Mouse (Mus musculus) lung, postnatal 14 days (tissue): ENCODE measurements around the gene Rnf169.
A peak's percentile ranks its signal among the peaks of the same experiment; 100 is the strongest.

ENCODE experiments used
- DNase-seq: peaks from one replicate; pipeline ENCODE4 v3.0.0; 2021

Rnf169 gene

DNA sequence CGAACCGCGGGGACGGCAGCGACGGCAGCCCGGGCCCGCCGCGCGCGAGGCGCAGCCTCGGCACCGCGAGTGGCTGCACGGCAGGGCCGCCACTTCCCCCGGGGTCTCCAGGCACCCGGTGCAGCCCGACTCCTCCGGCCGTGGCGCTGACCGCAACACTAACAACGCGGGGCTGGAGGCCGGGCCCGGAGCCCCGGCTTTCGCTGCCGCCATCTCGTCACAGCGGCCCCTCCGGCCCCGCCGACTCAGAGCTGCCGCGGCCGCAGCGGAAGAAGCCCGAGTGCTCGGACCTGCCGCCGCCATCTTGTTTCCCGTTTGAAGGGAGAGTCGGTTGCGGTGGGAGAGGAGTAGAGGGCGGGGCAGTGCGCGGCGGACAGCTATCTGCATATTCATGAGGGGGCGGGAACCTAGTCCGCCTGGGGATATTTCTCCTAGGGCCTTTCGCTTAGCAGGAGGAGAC is at the start of gene Rnf169:
Gene Rnf169, minus strand, starts transcription at position 317 of the 460 bp plus-strand sequence.
- peak; percentile 91 for DNase-seq

DNA sequence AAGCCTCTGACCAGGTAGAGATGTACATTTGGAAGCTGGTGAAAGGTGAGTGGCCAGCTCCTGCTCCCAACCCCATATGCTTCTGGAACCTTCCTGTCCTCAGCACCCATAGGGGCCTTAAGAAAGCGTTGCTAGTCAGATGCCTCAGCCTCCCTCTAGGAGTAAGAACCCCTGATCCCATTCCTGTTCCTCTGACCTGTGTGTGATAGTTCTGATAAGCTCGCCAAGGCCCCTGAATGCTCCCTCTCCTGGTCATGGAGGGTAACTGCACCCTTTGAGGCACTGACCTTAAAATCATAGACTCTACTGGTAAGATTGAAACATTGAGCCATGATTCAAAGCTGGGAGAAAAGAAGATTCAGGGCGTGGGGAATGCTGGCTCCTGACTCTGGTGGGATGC is 49.1 kb upstream of the Rnf169 start:
- DNase-seq, result peak; percentile 15

DNA sequence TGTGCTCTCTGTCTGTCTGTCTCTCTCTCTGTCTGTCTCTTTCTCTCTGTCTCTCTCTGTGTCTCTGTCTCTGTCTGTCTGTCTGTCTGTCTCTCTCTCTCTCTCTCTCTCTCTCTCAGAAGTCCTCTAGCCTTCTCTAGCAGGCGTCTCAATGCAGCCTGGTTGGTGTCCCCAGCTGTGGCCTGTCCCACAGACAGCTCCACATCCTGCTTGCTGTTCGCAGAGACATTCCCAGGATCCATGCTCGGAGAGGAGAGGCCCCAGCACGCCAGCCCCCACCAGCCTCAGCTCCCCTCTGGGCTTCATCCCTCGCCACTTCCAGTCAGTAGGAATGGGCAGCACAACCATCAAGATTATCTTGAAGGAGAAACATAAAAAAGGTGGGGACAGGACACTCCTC is 47.1 kb upstream of the Rnf169 start:
- DNase-seq, result no peak

DNA sequence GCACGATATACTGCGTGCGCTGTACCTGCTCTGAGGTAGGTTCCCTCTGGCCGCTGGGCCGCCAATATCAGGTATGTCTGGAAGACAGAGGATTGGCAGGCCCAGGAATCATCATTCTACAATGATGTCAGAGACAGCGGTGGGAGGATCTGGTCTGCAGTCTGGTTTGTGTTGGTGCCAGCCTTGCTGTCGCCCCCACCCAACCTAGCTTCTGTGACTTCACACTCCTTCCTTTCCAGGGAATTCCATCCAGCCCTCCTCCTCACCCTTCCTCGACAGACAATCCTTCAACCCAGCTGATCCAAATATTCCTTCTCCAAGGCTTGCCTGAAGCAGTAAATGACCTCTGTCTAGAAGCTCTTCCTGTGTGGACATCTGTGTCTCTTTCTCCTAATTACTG is 36.8 kb upstream of the Rnf169 start:
- no peak for DNase-seq

DNA sequence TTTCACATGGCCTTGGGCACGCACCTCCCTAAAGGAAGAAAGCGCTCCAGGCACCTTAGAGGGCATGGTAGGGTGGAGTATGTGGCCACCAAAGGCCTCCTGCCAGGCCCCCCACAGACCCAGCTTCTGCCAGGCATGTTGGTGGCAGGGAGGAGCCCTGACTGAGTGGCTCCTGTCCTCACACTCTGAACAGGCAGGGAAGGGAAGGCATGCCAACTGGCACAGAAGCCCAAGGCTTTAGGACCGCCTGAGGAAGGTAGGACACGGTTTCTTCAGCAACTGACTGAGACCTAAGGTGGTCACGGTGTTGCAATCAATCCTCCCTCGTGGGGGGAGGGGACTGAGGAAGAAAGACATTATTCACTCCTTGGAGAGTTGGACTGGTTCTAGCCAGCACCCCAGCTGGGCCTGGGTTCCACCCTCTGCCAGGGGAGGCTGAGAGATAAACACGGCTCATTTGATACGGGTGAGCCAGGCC is 33.9 kb upstream of the Rnf169 start:
- no peak for DNase-seq

DNA sequence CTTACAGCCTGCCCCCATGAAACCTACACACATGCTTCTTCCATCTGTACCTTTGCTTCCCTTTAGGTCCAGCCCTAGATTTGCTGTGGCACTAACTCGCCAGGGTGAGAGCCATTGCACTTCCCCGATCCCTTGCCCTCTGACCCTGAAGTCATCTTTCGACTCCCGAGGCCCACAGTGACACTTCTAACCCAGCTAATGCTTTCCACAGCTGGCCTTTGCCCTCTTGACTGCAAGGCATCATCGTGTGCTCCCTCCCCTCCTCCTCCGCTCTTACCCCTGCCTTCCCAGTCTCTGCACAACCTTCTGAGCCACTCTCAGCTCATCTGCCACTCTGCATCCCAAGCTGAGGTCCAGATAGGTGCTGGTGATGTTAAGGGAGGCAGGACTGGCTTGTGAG is 32.3 kb upstream of the Rnf169 start:
- DNase-seq, result no peak

DNA sequence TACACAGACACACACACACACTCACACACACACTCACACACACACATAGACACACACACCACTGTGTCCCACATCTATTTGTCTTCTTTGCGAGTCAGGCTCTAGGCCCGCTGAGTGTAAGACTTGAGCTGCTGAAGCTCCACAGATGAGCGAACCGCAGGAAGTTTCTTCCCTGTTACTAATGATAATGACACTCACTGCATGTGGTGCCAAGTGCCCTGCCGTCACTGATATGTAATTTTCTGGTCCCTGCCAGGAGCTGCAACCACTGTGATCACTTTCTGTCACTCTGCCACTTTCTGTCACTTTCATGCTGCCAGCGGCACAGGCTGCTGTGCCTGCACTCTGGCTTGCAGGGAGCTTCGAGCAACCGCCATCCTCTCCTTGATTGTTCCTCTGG is 31.8 kb upstream of the Rnf169 start:
- no peak for DNase-seq

DNA sequence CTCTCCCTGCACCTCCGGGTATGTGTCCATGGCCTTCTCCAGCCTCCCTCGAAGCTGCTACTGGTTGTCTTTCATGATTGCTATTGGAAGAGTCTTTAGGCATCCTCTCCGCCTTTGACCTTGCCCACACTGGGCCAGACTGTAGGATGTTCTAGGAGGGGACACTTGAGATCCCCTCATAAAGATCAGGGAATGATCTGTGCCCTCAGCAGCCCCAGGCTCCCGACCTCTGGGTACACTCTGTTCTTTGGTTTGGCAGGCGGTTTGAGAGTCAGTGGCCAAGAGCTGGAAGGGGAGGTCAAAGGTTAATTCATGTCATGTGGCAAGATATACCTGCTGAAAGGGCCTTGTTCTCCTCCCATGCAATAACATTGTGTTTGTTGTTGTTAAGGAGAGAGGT is 30.5 kb upstream of the Rnf169 start:
- no peak for DNase-seq

DNA sequence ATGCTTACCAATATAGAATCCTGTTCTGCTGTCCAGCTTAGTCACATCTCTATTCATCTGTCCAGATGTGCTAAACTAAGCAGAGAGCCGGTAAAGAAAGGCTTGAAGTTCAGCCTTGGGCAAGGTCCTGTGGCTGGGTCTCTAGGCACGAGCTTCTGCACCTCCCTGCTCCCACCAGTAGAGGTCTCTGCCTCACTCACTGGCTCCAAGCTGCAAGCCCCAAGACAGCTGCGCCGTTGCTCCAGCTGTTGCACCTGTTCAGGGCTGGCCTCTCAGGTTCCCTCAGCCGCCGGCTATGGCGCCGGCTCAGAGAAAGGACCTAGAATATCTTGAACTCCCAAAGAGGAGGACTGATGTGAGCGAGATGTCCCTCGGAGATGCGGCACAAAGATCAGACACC is 29.4 kb upstream of the Rnf169 start:
- peak; percentile 73 for DNase-seq

DNA sequence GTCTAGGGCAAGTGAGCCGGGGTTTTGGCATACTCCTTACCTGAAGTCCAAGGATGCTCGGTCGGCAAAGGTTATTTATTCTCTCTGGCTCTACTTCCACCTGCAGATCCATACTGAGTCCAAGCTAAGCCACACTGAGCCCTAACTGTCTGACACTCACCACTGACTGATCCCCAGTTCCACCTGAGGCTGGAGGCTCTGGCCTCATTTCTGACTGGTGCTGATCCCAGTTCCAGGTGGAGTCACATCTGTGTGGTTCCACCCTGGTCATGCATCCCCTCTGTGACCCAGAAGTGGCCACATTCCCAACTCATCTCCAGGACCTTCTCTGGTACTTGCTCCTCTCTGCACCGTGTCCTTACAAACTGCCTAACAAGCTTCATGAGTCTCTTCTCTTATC is 28.5 kb upstream of the Rnf169 start:
- no peak for DNase-seq

DNA sequence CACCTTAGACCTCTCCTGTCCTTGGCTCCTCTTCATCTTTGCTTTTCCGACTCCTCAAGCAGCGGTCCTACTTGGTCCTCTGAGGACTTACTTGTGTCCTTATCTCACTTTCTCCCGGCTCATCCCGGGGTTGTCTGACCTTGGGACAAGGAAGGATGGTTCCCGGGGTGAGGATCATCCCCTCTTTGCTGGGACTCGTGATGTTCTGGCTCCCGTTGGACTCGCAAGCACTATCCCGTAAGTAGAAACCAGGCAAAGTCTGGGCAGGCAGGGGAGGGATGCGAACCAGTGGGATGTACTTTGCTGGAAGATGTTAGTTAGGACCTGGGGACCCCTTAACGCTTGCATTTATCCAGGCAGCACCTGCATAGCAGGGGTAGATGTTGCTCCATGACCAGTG is 26.2 kb upstream of the Rnf169 start:
- DNase-seq, result no peak

DNA sequence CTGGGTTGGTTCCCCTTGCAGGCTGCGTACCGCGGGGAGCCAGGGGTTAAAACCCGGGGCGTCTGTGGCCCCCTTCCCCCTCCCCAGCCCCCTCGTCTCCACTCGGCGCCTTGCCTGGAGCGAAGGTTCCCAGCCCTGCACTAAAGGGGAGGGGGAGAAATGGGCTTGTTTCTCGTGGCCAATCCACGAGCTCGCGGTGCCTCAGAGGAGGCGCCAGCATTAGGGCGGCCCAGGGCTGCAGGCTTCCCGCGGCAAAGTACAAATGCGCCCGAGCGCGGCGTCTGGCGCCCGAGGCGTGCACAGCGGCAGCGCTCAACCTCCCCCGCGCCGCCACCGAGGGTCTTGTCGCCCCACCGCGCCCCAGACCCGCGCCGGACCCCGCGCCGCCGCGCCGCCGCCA is 25.5 kb upstream of the Rnf169 start, which contains the start of gene Chrdl2:
Gene Chrdl2, plus strand, starts transcription at position 383 of the 400 bp plus-strand sequence.
- no peak for DNase-seq

DNA sequence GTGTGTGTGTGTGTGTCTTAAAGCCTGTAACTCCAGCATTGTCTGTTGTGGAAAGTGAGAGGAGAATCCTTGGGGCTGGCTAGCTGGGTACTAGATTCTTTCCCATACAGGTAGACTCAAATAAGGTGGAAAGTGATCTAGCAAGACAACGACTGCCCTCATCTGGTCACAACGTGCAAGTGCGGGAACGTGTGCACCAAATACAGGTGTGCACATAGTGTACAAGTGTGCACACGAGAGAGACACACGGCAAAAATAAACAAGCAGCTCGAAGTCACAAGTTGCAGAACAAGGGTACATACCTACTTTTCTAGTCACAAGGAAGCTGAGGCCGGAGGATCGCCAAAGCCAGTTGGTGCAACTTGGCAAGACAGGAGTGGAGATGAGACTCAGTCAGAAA is 23.5 kb upstream of the Rnf169 start:
- DNase-seq, result peak; percentile 32

DNA sequence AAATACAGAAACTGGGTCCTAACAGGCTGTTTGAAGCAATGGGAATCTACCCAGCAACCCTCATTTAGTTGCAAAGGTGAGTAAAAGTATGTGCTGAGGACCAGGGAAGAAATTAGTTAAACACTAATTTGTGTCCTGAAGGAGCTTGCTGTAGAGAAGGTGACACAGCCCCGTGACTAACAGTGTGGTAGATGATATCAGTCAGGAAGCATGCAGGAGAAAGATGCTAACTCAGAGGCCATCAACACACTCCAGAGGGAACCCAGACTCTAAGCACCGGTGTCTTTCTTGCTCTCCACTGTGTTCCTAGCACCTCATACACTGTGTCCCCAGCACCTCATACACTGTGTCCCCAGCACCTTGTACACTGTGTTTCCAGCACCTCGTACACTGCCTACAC is 18.4 kb upstream of the Rnf169 start:
- DNase-seq, result no peak

DNA sequence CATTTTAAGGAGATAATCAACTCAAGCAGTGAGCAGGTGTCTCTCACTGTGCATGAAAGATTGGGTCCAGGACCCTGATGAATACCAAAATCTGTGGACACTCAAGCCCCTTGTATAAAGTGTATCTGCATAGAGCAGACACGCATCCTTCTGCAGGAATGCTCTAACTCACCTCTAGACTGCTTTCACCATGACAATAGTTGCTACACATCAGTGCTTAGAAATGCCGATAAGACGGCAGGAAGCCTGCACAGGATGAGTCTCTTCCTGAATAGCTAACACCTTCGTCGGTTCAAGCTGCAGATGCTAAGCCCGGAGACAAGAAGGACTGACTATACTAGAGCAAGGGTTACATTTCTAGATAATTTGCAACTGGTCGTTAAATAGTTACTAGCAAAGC is 14.9 kb upstream of the Rnf169 start:
- no peak for DNase-seq

DNA sequence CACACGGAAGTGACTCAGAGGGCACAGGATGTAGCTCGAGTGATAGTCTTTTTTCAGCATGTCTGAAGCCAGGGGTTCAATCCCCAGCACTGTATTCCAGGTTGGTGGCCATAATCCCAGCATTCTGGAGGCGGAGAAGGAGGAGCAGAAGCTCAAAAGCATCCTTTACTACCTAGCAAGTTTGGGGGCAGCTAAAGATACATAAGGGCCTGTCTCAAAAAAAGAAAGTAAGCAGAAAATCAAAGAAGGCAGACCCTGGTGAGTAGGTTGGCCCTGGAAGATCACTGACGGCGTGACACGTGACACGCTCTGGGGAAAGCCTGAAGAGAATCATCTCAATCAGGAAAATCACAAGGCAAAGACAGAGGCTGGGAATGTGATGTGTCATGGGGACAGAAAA is 12.9 kb upstream of the Rnf169 start:
- DNase-seq, result no peak

DNA sequence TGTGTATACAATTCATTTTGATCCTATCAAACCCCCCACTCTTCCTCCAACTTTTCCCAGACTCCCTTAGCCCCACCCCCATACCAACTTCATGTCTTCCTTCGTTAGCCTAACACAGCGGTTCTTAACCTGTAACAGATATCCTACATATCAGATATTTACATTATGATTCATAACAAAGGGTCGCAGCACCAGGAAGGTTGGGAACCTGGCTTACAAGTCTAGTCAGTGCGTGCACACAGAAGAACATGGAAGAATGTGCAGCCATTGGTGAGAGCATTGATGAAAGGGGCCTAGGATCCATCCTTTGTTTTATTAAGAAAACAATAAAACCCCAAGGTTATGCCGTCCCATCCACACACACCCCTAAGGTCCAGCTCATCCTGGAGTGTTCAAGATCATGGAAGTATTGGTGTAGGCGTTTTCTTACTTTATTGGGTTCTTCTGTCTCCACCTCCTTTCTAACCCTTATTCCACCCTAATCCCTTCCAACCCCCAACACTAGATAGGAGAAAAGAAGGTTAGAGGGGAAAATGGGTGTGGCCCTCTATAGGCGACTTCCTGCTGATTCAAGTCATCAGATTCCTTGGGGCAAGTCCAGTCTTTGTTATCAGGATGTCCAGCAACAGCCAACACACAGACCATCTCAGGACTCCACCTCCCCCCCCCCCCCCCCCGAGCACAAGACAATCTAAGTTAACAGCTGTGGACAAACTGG is 10.9 kb upstream of the Rnf169 start:
- no peak for DNase-seq

DNA sequence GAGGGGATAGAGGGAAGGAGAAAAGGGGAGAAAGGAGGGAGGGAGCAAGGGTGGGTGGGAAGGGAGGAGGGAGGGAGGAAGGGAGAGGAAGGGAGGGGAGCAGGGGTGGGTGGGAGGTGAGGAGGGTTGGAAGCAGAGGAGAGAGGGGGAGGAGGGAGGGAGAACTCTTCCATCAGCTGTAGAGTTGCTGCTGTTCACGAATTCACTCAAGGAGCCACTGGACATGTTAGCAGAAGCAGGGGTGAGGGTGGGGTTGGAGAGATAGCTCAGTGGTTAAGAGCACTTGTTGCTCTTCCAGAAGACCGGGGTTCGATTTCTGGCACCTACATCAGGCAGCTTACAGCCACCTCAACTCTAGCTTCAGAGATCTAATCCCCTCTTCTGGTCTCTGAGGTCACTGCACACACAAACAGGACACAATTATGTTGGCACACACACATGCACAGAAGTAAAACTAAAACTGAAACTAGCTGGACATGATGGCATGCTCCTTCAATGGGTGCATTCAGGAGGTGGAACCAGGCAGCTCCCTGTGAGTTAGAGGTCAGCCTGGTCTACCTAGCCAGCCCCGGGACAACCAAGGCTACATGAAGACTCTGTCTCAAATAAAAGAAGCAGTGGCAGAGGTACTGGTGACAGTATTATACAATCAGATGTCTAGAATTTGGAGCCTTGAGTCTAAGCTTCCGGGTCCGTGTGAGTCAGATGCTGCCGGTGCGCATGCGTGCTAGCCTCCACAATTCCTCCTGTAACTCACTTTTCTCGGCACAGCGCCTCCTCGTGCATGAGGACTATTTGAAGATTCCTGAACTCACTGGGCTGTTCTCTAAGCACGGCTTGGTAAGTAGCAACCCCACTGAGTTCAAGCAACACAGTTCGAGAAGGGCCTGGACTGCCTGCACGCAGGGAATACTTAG is 9.9 kb upstream of the Rnf169 start:
- DNase-seq, result peak; percentile 48

DNA sequence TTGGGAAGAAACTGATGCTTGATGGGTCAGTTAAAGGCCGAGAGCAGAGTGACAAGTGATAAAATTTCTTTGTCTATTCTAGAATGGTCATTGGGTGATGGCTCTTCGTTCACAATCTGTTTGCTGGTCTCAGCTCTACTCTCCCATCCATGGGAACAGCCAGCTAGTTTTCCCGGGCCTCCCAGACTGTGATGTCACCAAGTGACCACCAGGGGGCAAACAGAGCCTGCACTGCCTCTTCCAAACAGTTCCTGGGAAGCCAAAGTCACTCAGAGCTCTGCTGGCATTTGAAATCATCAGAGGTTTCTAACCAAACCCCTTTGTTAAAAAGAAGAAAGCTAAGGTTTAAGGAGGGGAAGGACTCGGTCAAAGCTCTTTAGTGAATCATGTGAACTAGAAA is 8.5 kb upstream of the Rnf169 start:
- peak; percentile 74 for DNase-seq

DNA sequence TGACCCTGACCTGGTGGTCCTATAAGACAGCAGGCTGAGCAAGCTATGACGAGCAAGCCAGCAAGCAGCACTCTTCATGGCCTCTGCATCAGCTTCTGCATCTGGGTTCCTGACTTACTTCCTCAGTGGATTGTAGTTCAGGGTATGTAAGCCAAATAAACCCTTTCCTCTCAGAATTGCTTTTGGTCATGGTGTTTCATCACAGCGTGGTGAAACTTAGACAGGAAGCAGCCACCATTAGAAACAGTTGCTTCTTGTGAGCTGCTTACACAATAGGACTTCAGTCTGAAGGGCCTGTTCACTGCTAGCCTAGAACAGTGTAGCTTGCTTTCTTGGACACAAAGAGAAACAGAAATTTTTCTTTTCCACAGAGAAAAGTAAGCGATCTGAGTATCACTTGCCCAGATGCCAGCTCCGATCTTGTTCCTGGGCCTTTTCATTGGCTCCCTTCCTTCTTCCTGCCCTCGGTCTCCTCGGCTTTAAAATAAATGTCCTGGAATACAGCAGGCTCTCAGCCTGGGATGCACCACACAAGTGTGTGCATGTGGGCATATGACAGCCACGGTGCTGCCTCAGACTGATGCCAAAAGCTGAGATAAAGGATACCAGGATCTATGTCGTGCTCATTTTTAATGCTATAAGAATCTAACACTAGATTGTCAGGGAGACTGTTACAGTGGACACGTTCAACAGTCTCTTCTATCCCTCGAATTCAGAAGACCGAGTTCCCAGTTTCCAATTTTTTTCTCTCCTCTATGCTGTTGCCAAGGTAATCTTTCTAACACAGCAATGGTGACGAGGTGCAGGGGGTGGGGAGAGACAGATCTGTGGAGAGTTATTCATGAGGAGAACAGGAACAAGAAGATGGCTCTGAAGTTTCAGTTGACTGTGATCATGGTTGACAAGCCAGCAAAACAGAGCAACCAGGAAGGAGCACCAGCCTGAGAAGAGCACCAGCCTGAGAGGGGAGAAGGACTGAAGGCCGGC is 2.3 kb upstream of the Rnf169 start:
- DNase-seq, result no peak

DNA sequence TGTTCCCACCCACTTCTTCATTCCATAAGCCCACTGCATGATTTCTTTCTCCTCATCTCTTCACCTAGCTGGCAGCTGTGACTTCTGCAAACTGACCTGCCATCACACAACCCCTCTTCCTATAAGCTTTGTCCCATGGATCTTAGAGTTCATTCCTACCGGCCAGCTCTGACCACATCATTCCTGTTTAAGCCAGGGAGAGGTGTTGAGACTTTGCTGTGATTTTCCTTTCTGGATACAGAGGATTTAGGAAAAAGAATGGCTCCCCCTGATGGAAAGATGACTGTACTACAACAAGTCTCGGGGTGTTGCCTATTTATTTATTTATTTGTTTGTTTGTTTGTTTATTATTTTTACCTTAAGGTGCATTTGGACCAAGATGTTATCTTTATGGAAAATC is 1.1 kb upstream of the Rnf169 start:
- DNase-seq, result peak; percentile 38

DNA sequence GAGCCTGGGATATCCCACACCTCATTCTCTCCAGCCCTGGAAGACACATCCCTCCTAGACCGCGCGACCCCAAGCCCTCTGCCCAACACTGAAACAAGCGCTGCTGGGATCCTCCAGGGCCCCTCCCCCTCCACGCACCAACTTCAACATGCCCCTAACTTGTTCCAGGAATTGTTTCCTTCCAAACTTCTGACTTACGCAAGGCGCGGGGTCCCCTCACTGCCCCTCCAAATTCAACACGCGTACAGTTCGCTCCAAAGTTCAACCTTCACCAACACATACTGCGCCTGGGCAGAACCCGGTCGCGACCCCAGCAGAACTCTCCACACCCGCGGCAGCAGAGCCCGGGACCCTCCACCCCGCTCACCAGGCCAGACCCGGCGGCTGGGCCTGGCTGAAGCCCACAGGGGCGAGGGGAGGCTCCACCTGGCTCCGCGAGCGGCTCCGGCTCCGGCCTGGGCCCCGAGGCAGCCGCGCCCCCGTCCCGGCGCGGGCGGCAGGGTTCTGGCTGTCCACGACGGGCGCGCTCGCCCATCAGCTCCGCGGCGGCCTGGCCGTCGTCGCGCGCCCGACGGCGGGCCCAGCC is 609 bp downstream of the Rnf169 start:
- peak; percentile 54 for DNase-seq
